Mouse (Mus musculus): ENCODE results near the gene Tpcn1. TPM values are rescaled to one million over a fixed set of nuclear protein-coding genes. Genes with fewer than 3 reads are reported as not detected.

Tpcn1 gene
- polyA plus RNA-seq, 2 experiments from 2014 or later: 14.7 to 17.4 TPM

DNA sequence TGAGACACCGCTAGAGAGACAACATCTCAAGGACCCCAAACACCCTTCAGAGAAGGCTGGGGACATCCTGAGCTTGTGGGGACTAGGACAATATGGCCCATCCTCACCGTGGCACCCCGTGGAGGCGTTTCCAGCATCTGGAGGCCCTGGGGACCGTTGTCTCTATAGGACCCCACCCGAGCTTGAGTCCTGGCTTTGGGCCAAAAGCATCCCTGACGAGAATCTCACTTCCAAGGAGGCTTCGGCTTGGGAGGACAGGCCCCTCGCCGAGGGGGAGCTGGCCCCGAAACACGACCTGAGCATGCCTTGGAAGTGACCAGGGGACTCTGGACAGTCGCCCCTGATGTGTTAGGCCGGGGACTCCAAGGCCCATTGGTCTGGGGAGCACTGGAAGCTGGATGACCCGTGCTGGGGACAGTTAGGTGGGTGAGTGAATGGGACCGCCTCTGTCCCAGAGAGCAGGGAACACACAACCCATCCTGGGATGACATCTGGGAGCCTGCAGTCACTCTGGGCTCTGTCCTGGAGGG lies 20.8 kb upstream of the Tpcn1 start:
- no peak for ATAC-seq

DNA sequence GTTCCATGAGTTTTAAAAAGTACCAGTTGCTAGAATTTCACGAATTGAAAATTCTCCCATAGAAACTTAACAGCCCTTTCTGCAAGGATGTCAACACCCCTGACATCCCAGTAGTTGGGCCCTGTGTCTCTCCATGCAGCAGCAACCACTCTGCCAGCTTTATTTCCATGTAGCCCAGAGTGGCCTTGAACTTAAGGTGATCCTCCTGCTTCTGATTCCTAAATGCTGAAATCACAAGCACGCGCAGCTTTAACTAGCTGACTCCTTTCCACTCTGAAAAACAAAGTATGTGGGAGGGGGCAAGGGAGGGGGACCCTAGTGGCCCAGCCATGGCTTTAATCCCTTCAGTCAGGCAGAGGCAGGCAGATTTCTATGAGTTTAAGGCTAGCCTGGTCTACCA lies 18.9 kb upstream of the Tpcn1 start:
- no peak for ATAC-seq

DNA sequence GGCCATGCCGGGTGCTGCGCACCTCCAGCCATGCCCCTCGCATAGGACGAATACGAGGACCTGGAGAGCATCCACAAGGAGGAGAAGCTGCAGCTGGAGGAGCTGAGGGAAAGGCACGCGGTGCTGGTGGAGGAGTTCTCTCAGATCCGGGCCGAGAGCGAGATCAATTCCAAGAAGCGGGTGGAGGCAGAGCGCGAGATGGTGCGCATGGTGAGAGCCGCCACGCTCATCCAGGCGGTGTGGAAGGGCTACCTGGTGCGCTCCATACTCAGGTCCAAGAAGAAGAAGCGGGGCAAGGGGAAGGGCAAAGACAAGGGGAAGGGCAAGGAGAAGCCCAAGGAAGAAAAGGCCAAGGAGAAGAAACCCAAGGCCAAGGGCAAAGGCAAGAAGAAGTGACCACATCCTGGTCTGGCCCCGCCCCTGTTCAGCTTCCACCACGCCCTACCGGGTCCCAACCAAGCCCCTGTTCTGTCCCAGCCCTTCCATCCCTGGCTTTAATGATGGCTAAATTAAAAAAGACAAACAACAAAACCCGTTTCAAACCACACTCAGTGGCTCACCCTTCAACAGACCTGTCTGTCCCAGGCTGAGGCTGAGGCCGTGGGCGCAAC lies 18.2 kb upstream of the Tpcn1 start:
- no peak for ATAC-seq

DNA sequence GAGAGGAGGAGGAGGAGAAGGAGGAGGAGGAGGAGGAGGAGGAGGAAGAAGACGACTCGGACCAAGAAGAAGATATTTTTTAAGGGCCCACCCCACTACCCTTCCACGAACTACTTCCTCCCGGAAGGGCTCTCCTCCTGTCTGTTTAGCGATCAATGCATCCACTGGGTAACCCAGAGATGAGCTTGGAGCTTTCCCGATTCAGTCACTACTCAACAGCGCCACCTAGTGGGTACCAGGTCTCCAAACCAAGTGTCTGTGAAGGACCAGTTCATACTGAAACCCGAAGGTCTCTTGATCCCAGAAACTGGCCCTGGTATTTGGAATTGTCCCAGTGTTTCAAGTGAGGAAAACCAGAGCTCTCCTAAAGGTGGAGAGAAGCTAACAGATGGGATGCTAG lies 17.2 kb upstream of the Tpcn1 start:
- ATAC-seq: peak; percentile 75

DNA sequence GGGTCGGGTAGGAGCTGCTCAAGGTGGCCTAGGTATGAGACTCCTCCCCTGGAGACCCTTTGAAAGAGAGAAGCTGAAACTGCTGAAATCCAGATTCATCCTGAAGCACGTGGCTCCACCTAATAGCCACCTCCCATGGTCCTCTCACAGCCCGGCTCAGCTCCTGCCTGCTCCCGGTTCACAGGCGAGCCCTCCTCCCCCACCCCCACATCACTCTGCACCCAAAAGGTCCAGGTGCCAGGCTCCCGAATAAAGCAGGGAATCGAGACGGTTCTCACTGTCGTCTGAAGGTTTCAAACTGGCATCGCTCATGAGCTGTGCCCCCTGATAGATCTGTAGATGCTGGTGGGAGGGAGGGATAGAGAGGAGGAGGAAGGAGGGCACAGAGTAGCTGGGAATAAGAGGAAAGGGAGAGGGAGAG lies 16.8 kb upstream of the Tpcn1 start:
- ATAC-seq: no peak

DNA sequence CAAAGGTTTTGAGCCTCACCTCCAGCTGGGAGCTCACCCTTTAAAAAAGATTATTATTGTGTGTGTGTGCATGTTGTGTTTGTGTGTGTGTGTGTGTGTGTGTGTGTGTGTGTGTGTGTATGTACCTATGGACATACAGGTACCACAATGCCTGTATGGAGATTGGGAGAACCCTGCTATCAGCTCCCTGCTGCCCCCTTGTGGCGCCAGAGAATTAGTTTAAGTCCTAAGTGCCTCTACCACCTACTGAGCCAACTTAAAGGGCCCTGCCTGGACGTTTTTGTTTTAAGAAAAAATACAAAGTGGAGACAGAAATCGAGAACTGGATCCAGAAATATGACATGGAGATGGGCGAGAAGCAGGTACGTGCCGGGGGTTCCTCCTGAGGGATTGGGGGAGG lies 16.4 kb upstream of the Tpcn1 start:
- peak; percentile 83 for ATAC-seq

DNA sequence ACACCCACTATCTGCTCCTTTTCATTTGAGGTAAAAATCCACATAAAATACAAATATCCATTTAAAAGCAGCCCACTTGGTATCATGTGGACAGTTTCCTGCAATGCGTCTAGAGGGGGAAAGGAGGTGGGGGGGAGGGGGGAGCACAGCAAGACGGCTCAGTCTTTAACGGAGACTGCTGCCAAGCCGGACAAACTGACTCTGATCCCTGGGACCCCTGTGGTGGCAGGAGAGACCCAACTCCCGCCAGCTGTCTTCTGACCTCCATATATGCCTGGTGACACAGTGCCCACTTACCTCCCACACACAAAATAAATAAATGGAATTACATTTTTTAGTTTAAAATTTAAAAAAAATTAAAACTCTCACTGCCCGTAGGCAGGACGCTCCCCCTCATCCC lies 15.0 kb upstream of the Tpcn1 start:
- ATAC-seq: no peak

DNA sequence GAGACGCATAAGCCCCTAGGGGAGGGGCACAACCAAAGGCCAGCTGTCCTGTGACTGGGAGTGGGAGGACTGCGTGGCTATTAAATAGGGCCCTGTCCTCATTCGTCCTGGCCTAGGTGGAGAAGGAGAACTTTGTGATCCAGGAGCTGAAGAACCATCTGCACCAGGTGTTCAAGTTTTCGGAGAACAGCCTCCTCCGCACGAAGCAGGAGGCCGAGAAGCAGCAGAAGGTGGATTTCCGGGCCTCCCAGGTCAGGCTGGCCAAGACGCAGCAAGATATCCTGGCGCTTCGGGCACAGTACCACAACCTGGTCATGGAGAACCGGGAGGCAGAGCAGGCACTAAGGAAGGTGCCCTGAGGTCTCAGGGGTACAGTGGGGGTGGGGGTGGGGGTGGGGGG lies 13.7 kb upstream of the Tpcn1 start:
- no peak for ATAC-seq

DNA sequence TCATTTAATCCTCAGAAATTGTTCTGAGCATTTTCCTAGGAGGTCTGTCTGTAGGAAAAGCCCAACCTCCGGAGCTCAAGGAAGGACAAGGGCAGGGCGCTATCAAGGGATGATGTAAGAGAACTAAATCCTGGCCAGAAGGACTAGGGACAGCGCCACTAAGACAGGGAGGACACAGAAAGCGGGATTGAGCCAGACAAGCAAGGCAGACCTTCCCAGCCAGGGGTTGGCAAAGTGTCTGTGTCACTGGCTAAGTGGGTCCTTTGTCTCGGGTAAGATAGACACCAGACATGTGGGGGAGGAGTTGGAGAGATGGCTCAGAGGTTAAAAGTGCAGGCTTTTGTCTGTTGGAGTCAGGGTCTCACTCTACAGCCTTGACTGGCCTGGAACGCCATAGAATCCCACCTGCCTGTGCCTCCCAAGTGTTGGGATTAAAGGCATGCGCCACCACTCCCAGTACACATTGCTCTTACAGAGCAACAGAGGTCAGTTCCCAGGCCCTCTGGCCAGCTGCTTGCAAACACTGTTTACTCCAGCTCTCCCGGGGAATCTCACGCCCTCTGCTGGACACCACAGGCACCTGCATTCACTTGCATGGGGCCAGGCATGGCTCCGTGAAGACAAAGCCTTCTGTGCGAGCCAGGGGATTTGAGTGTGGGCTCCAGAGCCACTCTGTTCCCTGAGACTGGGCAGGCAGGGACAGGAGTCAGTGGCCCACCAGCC lies 12.6 kb upstream of the Tpcn1 start:
- no peak for ATAC-seq

DNA sequence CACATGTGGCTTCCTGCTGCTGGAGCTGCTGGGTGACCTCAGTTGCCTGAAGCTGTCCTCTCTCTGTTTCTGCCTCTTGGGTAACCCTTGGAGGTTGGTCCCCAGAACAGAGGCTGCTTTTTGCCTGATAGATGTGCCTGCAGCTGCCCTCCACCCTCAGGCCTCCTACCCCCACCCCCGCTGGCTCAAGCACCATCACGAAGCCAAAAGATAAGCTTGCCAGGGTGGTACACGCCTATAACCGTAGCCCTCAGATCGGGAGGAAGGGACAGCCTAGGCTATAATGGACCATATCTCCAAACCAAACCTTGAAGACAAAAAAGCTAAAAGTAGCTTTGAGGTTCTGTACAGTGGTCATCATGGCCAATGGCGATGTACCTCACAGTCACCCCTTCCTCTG lies 11.2 kb upstream of the Tpcn1 start:
- no peak for ATAC-seq

DNA sequence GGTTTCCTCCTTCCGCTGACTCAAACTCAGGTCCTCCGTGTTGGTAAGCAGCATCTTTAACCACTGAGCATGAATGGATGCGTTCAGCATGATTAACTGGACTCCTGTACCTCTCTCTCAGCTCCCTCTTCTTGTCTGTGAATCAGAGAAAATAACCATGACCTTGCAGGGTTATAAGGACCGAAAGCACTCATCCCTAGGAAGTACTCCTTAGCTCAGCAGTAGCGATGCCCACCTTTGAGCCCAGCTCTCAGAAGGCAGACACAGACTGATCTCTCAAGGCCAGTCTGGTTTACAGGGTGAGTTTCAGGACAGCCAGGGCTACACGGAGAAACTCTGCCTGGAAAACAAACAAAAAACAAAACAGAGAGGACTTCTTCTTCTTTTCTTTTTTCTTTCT lies 6.0 kb upstream of the Tpcn1 start:
- ATAC-seq: no peak

DNA sequence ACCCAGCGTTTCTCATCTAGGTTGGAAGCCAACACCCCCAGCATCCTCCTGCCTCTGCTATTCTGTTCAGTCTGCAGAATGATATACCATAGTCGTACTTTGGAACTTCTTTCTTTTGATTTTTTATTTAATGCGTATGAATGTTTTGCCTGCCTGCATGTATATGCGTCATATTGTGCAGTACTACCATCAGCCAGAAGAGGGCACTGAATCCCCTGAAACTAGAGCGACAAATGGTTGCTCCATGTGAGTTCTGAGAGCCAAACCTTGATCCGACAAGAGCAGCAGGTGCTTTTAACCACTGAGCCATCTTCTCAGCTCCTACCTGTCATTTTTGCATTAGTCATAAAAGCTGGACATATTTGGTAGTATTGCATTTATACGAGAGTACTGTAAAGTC lies 3.7 kb upstream of the Tpcn1 start:
- ATAC-seq: no peak

DNA sequence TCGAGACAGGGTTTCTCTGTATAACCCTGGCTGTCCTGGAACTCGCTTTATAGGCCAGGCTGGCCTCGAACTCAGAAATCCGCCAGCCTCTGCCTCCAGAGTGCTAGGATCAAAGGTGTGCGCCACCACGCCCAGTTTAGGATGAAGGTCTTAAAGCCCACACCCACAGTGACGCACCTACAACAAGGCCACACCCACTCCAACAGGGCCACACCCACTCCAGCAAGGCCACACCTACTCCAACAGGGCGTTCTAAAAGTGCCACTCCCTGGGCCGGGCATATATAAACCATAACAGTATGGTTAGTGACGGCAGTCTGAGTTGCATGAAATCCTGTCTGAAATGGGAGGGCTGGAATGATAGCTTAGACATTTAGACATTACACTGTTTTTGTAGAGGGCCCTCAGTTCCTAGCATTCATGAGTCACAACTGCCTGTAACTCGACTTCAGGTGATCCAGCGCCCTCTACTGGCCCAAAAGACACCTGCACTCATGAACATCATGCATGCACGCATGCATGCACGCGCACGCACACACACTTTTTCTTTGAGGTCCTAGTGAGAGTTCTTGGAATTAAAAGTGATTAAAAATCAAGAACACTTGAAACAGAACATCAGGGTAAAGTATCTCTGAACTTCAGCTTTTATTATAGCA lies 2.0 kb upstream of the Tpcn1 start:
- no peak for ATAC-seq

DNA sequence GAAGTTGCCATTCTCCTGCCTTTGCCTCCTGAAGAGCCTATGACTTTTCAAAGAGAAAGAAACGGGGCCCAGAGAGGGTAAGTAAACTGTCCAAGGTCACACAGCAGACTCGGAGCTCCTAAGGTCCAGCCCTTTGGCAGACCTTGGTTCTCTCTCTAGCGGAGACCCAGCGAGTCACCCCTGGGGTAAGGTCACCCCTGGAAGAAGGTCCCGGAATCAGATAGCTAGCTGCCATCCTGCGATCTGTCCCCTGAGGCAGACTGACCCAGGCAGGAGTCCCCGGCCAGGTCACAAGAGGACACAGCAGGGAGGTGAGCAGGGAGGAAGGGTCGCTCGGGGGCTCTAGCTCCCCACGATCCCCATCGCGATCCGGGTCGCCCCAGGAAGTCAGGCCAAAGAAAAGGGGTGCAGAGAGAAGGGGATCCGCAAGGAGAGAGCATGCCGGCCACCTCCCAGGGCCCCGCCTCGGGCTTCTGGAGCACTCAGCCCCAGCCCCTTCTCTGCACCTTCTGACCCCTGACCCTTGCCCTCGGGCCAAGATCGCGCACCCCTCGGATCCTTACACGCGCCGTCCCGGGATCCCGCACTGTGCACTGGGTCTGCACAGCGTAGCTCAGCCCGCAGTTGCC lies 419 bp downstream of the Tpcn1 start:
- ATAC-seq: no peak

DNA sequence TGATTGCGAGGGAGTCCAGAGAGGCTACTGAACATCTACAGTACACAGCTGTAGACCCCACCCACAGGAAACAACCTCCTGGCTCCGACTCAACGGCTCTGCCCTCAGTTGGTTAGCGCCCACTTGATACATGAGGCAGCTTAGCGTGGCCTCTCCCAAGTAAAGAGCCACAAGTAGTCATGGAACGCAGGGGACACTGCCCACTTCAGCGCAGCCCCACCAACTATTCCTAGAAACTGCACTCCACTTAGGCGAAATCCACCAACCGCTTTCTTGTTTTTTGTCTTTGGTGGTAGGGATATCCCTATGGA lies 902 bp downstream of the Tpcn1 start:
- ATAC-seq: peak; percentile 15

DNA sequence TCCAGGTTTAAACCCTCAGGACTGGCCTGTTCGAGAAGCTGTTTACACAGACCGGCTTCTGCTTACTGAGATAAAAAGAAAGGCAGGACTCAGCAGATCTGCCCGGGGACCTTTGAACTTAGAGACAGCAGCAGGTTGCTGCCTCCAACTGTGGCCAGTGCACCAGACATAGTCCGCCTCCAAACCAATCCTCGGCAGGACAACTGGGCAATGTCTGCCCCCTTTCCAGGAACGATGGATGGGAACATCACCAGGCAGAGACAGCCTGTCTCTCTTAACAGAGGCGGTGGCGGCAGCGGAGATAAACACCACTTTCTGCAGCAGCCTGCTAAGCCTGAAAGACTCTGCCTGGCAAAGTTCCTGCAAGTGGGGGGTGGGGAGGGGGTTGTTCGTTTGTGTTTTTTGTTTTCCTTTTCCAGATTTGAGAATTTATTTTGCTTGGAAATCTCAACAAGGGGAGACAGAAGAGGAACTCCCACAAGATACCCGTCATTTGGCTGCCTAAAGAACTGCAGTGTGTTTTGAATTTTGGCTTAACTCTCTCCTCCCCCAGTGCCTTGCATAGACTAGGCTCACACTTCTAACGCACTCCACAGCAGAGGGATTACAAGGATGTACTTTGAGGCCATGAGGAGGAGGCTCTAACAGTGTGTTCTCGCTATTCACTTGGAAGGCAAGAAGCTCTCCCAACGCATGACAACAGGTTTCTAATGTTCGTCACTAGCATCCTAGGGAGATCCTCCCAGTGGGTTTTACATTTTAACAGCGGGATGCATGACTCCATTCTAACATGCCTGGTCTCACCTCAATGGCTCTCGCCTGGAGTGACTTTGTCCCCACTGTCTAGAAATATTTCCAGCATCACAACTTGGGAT lies 1.5 kb downstream of the Tpcn1 start:
- no peak for ATAC-seq

DNA sequence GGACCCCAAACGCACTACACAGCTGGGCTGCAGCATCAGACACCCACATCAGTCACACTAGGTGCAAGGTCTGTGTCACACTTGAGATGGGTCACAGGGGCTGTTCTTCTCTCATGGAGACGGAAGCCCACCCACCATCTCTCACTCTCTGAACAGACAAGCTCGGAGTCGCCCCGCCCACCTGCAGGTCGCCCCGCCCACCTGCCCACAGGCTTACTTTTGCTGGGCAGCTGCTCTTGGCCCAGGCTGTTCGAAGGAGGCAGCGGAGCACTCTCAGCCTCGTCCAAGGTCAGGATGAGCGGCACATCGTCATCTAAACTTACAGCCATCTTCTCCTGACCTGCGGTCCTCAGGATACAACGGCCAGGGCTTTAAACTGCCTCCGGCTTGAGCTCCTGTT lies 3.5 kb downstream of the Tpcn1 start:
- no peak for ATAC-seq

DNA sequence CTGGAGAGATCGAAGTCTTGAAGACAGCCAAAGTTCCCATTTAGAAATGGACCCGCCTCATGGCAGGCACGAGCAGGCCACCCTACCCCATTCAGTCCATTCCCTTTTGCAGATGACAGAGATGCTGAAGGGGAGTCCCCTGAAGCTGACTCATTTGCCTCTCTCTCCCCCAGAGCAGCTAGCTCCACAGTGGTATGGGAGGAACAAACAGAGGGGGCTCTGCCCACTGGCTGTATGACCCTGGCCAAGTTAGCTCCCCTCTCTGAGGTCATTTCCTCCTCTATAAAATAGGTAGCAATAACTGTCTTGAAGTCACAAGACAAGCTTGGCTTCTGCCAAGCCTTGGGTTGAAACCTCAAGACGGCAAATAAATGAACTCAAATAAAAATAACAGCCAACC lies 5.0 kb downstream of the Tpcn1 start:
- ATAC-seq: peak; percentile 43

DNA sequence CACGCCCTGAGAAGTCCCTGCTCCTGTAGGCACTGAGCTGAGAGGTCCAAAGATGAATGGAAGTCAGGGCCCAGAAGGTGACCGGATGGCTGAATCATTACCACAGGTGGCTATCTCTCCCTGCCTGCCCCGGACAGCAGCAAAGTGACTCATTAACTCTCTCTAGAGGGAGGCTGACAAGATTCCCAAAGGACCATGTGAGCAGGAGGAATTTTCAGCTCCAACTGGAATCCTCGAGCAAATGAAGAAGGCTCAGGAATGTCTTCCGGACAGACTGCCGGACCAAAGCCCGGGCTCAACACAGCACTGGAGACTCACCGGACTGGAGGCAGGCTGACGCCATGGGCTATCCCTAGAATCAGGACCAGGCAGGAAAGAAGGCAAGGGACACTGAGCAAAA lies 6.5 kb downstream of the Tpcn1 start:
- ATAC-seq: no peak

DNA sequence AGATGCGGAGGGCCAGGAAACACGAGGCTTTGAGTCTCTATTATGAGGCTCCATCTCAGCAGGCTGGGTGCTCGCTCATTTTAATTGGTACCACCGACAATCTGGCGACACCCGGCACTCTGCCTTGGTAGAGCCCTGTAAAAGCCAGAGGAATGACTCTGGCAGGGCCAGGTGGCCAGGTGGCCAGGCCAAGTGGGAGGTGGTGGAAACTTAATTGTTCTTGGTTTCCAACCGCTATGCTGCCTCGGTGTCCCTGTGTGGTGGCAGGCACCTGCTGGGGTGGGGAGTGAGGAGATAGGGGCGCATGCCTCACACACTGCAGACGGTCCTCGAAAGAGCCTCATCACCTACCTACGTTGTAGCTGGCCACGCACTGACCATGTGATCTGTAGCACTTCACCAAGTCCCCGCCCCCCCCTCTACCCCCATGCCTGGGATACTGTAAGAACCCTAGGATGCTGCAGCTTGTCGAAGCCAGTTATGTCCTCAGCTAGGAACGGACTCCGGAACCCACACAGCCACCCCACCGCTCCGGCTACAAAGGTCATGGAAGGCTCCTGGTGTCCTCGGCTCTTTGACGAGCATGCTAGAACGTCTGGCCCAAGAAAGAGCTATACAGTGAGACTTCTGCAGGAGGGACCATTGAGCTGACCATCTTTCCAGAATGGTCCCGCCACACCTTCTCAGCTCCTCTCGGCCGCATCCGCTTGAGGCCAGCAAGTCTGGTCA lies 8.4 kb downstream of the Tpcn1 start:
- ATAC-seq: no peak

DNA sequence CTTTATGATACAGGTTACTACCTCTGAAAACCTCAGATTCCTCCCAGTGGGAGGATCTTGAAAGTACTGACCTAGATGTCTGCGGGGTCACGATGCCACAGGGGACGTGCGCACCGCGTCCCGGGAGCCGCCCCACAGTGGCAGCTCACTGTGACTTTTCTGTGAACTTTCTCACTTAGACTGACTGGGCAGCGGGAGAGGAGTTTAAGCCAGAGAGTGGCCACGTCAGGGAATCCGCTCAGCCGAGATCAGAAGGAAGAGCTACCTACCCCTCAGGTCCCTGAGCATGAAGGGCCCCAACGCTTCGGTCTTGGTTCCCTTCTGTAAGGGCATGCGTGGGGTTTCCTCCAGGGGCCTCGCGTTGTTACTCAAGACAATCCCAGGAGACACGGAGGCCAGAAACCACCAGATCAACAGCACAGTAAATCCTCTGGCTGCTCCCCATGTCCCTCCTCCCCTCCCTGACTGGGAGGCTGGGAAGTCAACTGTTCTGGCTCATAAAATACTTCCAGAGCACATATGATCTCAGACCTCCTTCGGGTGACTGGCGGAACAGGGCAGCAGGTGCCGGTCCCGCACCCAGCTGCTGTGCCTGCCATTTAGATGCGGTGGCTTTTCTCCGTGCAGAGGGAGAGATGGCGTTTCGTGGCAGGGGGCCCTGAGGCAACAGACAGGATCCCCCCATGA lies 9.1 kb downstream of the Tpcn1 start:
- no peak for ATAC-seq

Data from CD4-positive, CD25-positive, alpha-beta regulatory T cell, adult 4 months (primary cell).